Mouse (Mus musculus): ENCODE measurements around the gene Taf1c. TPM values are rescaled to one million over a fixed set of nuclear protein-coding genes. Genes with fewer than 3 reads are reported as not detected.

Gene Taf1c
- polyA plus RNA-seq, 1 experiment, result 19.2 TPM

- 52% methylated on average over 13 of the region's 13 CpGs for WGBS
- no peak for DNase-seq (ENCODE audit: low read depth, low spot score)
These were observed 25.9 kb downstream of the Taf1c start for GRCm38 (mm10) chr8:119579096-119579495.

GRCm38 (mm10) chr8:119575366-119575726, 29.7 kb downstream of the Taf1c start:
- no peak for DNase-seq (ENCODE audit: low read depth, low spot score)
- under 1% methylated on average over 16 of the region's 16 CpGs for WGBS

GRCm38 (mm10) chr8:119574437-119575365, 30.3 kb downstream of the Taf1c start, which contains the start of the genes Hsdl1 and Dnaaf1:
Hsdl1 (minus strand) TSS chr8:119575183.
Dnaaf1 (plus strand) TSS chr8:119575235.
- WGBS, result under 1% methylated on average over 96 of the region's 97 CpGs
- DNase-seq (ENCODE audit: low read depth, low spot score), result no peak

- 29% methylated on average over 4 of the region's 4 CpGs for WGBS
These were observed 32.6 kb downstream of the Taf1c start for GRCm38 (mm10) chr8:119572411-119572810.

GRCm38 (mm10) chr8:119571135-119571534, 33.9 kb downstream of the Taf1c start:
- WGBS, result 87% methylated on average over 6 of the region's 6 CpGs
- DNase-seq (ENCODE audit: low read depth, low spot score), result no peak

More at GRCm38 (mm10) chr8:119572411-119572810, 32.6 kb downstream of the Taf1c start:
- no peak for DNase-seq (ENCODE audit: low read depth, low spot score)

- WGBS, result 70% methylated on average over 4 of the region's 4 CpGs
- DNase-seq (ENCODE audit: low read depth, low spot score), result no peak
These were observed 35.1 kb downstream of the Taf1c start for GRCm38 (mm10) chr8:119569881-119570280.

- no peak for DNase-seq (ENCODE audit: low read depth, low spot score)
- WGBS, result 83% methylated on average over 7 of the region's 7 CpGs
These were observed 36.1 kb downstream of the Taf1c start for GRCm38 (mm10) chr8:119568951-119569350.

- WGBS, result 83% methylated on average over 9 of the region's 9 CpGs
- DNase-seq (ENCODE audit: low read depth, low spot score), result no peak
These were observed 36.8 kb downstream of the Taf1c start for GRCm38 (mm10) chr8:119568251-119568650.

GRCm38 (mm10) chr8:119566367-119566766, 38.7 kb downstream of the Taf1c start:
- DNase-seq (ENCODE audit: low read depth, low spot score), result no peak
- 89% methylated on average over 11 of the region's 11 CpGs for WGBS

GRCm38 (mm10) chr8:119563849-119564251, 41.2 kb downstream of the Taf1c start:
- DNase-seq (ENCODE audit: low read depth, low spot score), result no peak
- 92% methylated on average over 14 of the region's 14 CpGs for WGBS

- whole genome bisulfite sequencing, result 81% methylated on average over 6 of the region's 6 CpGs
- DNase-seq (ENCODE audit: low read depth, low spot score), result no peak
These were observed 45.7 kb downstream of the Taf1c start for GRCm38 (mm10) chr8:119559402-119559720.

GRCm38 (mm10) chr8:119558603-119559401, 46.2 kb downstream of the Taf1c start, which contains the start of gene Mbtps1:
Mbtps1 (minus strand) TSS chr8:119558735.
- peak; percentile 84 for DNase-seq (ENCODE audit: low read depth, low spot score)
- 3% methylated on average over 63 of the region's 63 CpGs for WGBS

- 1% methylated on average over 55 of the region's 55 CpGs for WGBS
- no peak for DNase-seq (ENCODE audit: low read depth, low spot score)
These were observed 47.0 kb downstream of the Taf1c start for GRCm38 (mm10) chr8:119557821-119558602.

GRCm38 (mm10) chr8:119557132-119557531, 47.9 kb downstream of the Taf1c start:
- 30% methylated on average over 9 of the region's 9 CpGs for WGBS

GRCm38 (mm10) chr8:119555861-119556260, 49.2 kb downstream of the Taf1c start:
- DNase-seq (ENCODE audit: low read depth, low spot score), result no peak
- WGBS, result 33% methylated on average over 6 of the region's 6 CpGs

More at GRCm38 (mm10) chr8:119557132-119557531, 47.9 kb downstream of the Taf1c start:
- no peak for DNase-seq (ENCODE audit: low read depth, low spot score)

- no peak for DNase-seq (ENCODE audit: low read depth, low spot score)
- 24% methylated on average over 2 of the region's 2 CpGs for WGBS
These were observed 52.1 kb downstream of the Taf1c start for GRCm38 (mm10) chr8:119552967-119553366.

- DNase-seq (ENCODE audit: low read depth, low spot score), result no peak
- WGBS, result 53% methylated on average over 7 of the region's 7 CpGs
These were observed 56.4 kb downstream of the Taf1c start for GRCm38 (mm10) chr8:119548560-119549113.
